Mouse (Mus musculus) gastrocnemius, postnatal 14 days (tissue): ENCODE results near the gene Cox8b. TPM values are rescaled to one million over a fixed set of nuclear protein-coding genes. Genes with fewer than 3 reads are reported as not detected.
"Not testable (repeated sequence)": the region's sequence is repeated elsewhere in the genome, so short reads cannot be mapped to it uniquely, and the experiment has no call there.

Experiments
- DNase-seq: peaks from one replicate; pipeline ENCODE4 v3.0.0; 2021; ENCODE audit warnings: mixed read lengths
- intact Hi-C: fragments of 180-260 bp; cut with DNase I; formaldehyde crosslinking; loops from one replicate; pipeline ENCODE4 v1.15.1; 2025; ENCODE audit warnings: low total_unique reads
- total RNA-seq, 2 experiments: library from RNA; stranded (reverse); gene quantifications; 2 replicates each; pipeline ENCODE4 v1.2.3; 2021

Gene Cox8b
- total RNA-seq, 2 experiments from 2014 or later = 1,269 to 1,458 TPM

- intact Hi-C loops = no loop called here
- no peak for DNase-seq
These were observed 19.7 kb upstream of the Cox8b start for GRCm38 (mm10) chr7:140919911-140920310.

- intact Hi-C loops = no loop called here
- no peak for DNase-seq
These were observed 13.9 kb upstream of the Cox8b start for GRCm38 (mm10) chr7:140914031-140914690.

GRCm38 (mm10) chr7:140912846-140913482 is 12.7 kb upstream of the Cox8b start:
- intact Hi-C loops = no loop called here
- DNase-seq = no peak

- intact Hi-C loops = no loop called here
- no peak for DNase-seq
These were observed 12.0 kb upstream of the Cox8b start for GRCm38 (mm10) chr7:140912293-140912692.

- intact Hi-C loops = no loop called here
- peak; percentile 72 for DNase-seq
These were observed 8.4 kb upstream of the Cox8b start for GRCm38 (mm10) chr7:140908634-140909107.

GRCm38 (mm10) chr7:140908181-140908580 is 7.9 kb upstream of the Cox8b start:
- intact Hi-C loops = no loop called here
- DNase-seq = no peak

- intact Hi-C loops = no loop called here
- no peak for DNase-seq
These were observed 7.5 kb upstream of the Cox8b start for GRCm38 (mm10) chr7:140907697-140908096.

GRCm38 (mm10) chr7:140907131-140907530 is 6.9 kb upstream of the Cox8b start:
- intact Hi-C loops = no loop called here
- no peak for DNase-seq

GRCm38 (mm10) chr7:140905642-140906081 is 5.4 kb upstream of the Cox8b start:
- DNase-seq = no peak
- intact Hi-C loops = no loop called here

- intact Hi-C loops = no loop called here
- DNase-seq = peak; percentile 74
These were observed 3.0 kb upstream of the Cox8b start for GRCm38 (mm10) chr7:140903212-140903611.

GRCm38 (mm10) chr7:140902036-140902875 is 2.0 kb upstream of the Cox8b start:
- peak; percentile 75 for DNase-seq
- intact Hi-C loops = no loop called here

GRCm38 (mm10) chr7:140899121-140899520 is 1.1 kb downstream of the Cox8b start:
- intact Hi-C loops = no loop called here
- no peak for DNase-seq

GRCm38 (mm10) chr7:140897863-140898262 is 2.4 kb downstream of the Cox8b start:
- intact Hi-C loops = no loop called here
- no peak for DNase-seq

- intact Hi-C loops = no loop called here
- no peak for DNase-seq
These were observed 5.6 kb downstream of the Cox8b start for GRCm38 (mm10) chr7:140894611-140895010.

- no peak for DNase-seq
- intact Hi-C loops = no loop called here
These were observed 6.2 kb downstream of the Cox8b start for GRCm38 (mm10) chr7:140894031-140894430.

- DNase-seq, intact Hi-C loops: not testable (repeated sequence)
These were observed 9.6 kb downstream of the Cox8b start for GRCm38 (mm10) chr7:140890636-140891035.

- intact Hi-C loops = no loop called here
- DNase-seq = no peak
These were observed 17.8 kb downstream of the Cox8b start for GRCm38 (mm10) chr7:140882469-140882803.

GRCm38 (mm10) chr7:140881696-140882468 is 18.4 kb downstream of the Cox8b start, which contains the start of the genes Psmd13 and Sirt3:
Gene Psmd13 (plus strand): TSS chr7:140881968.
Gene Sirt3 (minus strand): TSS chr7:140882309.
- peak; percentile 95 for DNase-seq
- intact Hi-C loops = no loop called here

- intact Hi-C loops = no loop called here
- DNase-seq = no peak
These were observed 19.3 kb downstream of the Cox8b start for GRCm38 (mm10) chr7:140880865-140881515.
